Mouse (Mus musculus): ENCODE data around the gene Gm28635. TPM values are rescaled to one million over a fixed set of nuclear protein-coding genes. Genes with fewer than 3 reads are reported as not detected.
A peak's percentile ranks its signal among the peaks of the same experiment; 100 is the strongest.

Gm28635 gene
- not detected for polyA plus RNA-seq (2021)

GRCm38 (mm10) chr2:84677968-84678880 is at the start of gene Gm28635, which contains the start of gene Med19:
TSS of gene Gm28635 (minus strand) at chr2:84678041.
TSS of gene Med19 (plus strand) at chr2:84678402.
- in situ Hi-C loops (cut with MboI; ENCODE audit: low pct_unique_long_range_greater_than_20kb), result no loop called here
- no peaks in the 10 kb centered on the region for H3K27me3 ChIP-seq
- POLR2A ChIA-PET, result no interaction called here
- DNase-seq (ENCODE audit: low read depth, low spot score) (peak; percentile 97), ATAC-seq (peak; percentile 99)
- TF ChIP-seq CTCF (IDR thresholded peaks at IDR 0.05), result no peak
- CTCF ChIA-PET, result interaction anchor here (0.8 to 1.8 kb wide), 2 partner anchors 47 to 80 kb away, joined by 3 to 4 read pairs; no protein-coding TSS in a partner anchor

DNA sequence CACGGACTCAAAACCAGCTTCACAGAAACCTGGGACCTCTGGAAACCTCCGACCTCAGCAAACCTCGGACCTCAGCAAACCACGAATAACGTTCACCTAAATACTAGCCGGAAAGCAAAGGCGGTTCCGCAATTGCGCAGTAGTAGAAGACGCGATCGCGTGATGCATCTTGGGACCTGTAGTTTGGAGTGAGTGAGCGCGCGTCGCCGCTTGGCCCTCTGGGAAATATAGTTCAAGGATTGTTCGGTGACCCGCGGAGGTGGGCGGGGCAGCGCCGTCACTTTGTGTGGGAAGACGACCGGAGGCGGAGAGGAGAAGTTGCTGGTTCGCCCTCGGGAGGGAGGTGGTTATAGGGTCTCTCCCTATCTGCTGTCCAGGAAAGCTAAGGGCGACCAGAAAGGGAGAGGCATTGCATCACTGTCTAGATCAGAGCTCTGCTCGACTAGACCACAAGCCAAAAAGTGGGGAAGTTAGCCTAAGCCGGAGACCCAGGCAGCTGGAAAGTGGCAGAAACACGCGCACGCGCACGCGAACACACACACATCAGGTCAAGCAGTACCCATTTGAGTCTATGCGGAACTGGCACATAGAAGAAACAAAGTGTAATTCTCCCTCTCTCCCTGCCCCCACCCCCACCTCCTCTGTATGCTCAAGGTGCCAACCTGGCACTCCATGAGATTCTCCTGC is 49.5 kb upstream of the Gm28635 start, which contains the start of gene Clp1:
TSS of gene Clp1 (minus strand) at position 179 of the 687 bp plus-strand sequence.
- in situ Hi-C loops (cut with MboI; ENCODE audit: low pct_unique_long_range_greater_than_20kb), result no loop called here
- H3K27me3 ChIP-seq, result no peaks in the 10 kb centered on the region
- ATAC-seq (peak; percentile 93), DNase-seq (ENCODE audit: low read depth, low spot score) (peak; percentile 59)
- TF ChIP-seq CTCF (IDR thresholded peaks at IDR 0.05), result no peak
- CTCF ChIA-PET, result no interaction called here
- POLR2A ChIA-PET, result interaction anchor here (0.8 to 1.6 kb wide), 4 partner anchors 7 to 16 kb away, joined by 3 to 7 read pairs (median 4); partner anchors contain the start of genes Gm19426 and Ypel4

- in situ Hi-C loops (cut with MboI; ENCODE audit: low pct_unique_long_range_greater_than_20kb), result no loop called here
- ChIA-PET POLR2A (interaction anchor here (0.8 to 1.6 kb wide), 4 partner anchors 7 to 17 kb away, joined by 3 to 7 read pairs (median 4); partner anchors contain the start of genes Gm19426 and Ypel4), CTCF (no interaction called here)
- DNase-seq (ENCODE audit: low read depth, low spot score) (no peak), ATAC-seq (no peak)
- no peaks in the 10 kb centered on the region for H3K27me3 ChIP-seq
- TF ChIP-seq CTCF (IDR thresholded peaks at IDR 0.05), result no peak
Measured at GRCm38 (mm10) chr2:84726716-84727115, 48.9 kb upstream of the Gm28635 start.

DNA sequence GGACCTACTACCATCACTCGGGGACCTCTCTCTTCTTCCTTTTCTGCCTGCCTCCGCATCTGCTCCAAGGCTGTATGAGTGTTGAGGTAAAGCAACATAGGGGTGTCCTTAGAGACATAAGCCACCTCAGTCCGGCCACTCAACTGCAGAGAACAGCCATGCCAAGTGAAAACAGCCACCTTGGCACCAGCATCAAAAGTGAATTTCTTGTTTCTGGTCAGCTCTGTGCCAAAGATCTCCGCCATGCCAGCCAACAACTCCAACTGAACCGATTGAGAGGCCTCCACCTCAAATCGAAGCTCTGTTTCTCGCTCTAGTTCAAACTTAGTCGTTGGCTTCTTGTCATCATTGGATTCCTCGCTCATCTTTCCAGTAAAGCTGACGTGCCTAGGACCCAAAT is 47.9 kb upstream of the Gm28635 start:
- in situ Hi-C loops (cut with MboI; ENCODE audit: low pct_unique_long_range_greater_than_20kb), result no loop called here
- ATAC-seq, result no peak
- DNase-seq (ENCODE audit: low read depth, low spot score), result no peak
- POLR2A ChIA-PET, result interaction anchor here (1.3 kb wide), 1 partner anchor 8 kb away, joined by 3 read pairs; the partner anchor contains the start of gene Ypel4
- no peak for TF ChIP-seq CTCF (IDR thresholded peaks at IDR 0.05)
- H3K27me3 ChIP-seq, result no peaks in the 10 kb centered on the region
- CTCF ChIA-PET, result no interaction called here

DNA sequence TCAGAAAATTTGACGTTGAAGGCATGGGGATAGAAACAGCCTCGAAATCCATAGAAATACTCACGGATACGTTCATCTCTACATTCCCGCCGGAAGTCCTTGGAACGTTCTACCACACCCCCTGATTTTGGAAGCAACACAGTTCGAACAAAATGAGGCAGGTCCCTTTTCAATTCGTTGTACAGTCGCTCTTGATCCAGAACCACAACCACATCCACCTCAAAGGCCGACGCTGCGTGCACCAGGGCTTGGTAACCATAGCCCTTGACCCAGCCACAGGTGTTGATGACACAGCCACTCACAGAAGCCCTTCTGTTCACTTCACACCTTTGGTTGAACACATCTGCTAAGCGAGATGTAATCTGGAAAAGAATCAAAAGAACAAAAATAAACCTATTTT is 46.0 kb upstream of the Gm28635 start:
- TF ChIP-seq CTCF (IDR thresholded peaks at IDR 0.05), result no peak
- no peaks in the 10 kb centered on the region for H3K27me3 ChIP-seq
- in situ Hi-C loops (cut with MboI; ENCODE audit: low pct_unique_long_range_greater_than_20kb), result no loop called here
- CTCF ChIA-PET, result interaction anchor here (0.6 kb wide), 1 partner anchor 19 kb away, joined by 3 read pairs; no protein-coding TSS in a partner anchor
- POLR2A ChIA-PET, result interaction anchor here (0.5 kb wide), 1 partner anchor 50 kb away, joined by 3 read pairs; no protein-coding TSS in a partner anchor
- DNase-seq (ENCODE audit: low read depth, low spot score), result no peak
- no peak for ATAC-seq

GRCm38 (mm10) chr2:84721182-84721581 is 43.3 kb upstream of the Gm28635 start:
- CTCF ChIA-PET, result no interaction called here
- in situ Hi-C loops (cut with MboI; ENCODE audit: low pct_unique_long_range_greater_than_20kb), result no loop called here
- H3K27me3 ChIP-seq, result no peaks in the 10 kb centered on the region
- DNase-seq (ENCODE audit: low read depth, low spot score), result no peak
- no peak for ATAC-seq
- no peak for TF ChIP-seq CTCF (IDR thresholded peaks at IDR 0.05)
- POLR2A ChIA-PET, result interaction anchor here (1.6 kb wide), 1 partner anchor 14 kb away, joined by 5 read pairs; no protein-coding TSS in a partner anchor

GRCm38 (mm10) chr2:84720718-84721117 is 42.9 kb upstream of the Gm28635 start:
- ChIA-PET CTCF (no interaction called here), POLR2A (interaction anchor here (1.6 kb wide), 1 partner anchor 14 kb away, joined by 5 read pairs; no protein-coding TSS in a partner anchor)
- no peak for ATAC-seq
- in situ Hi-C loops (cut with MboI; ENCODE audit: low pct_unique_long_range_greater_than_20kb), result no loop called here
- no peak for TF ChIP-seq CTCF (IDR thresholded peaks at IDR 0.05)
- no peak for DNase-seq (ENCODE audit: low read depth, low spot score)
- no peaks in the 10 kb centered on the region for H3K27me3 ChIP-seq

- DNase-seq (ENCODE audit: low read depth, low spot score) (no peak), ATAC-seq (no peak)
- ChIA-PET POLR2A (interaction anchor here (0.6 to 1.6 kb wide), 2 partner anchors 9 to 1102 kb away, joined by 3 to 4 read pairs; no protein-coding TSS in a partner anchor), CTCF (no interaction called here)
- H3K27me3 ChIP-seq, result no peaks in the 10 kb centered on the region
- in situ Hi-C loops (cut with MboI; ENCODE audit: low pct_unique_long_range_greater_than_20kb), result no loop called here
- TF ChIP-seq CTCF (IDR thresholded peaks at IDR 0.05), result no peak
Measured at GRCm38 (mm10) chr2:84717357-84717756, 39.5 kb upstream of the Gm28635 start.

- no peaks in the 10 kb centered on the region for H3K27me3 ChIP-seq
- in situ Hi-C loops (cut with MboI; ENCODE audit: low pct_unique_long_range_greater_than_20kb), result no loop called here
- DNase-seq (ENCODE audit: low read depth, low spot score) (no peak), ATAC-seq (no peak)
- ChIA-PET POLR2A (interaction anchor here (0.5 to 1.6 kb wide), 4 partner anchors 10 to 1101 kb away, joined by 3 to 4 read pairs (median 3); no protein-coding TSS in a partner anchor), CTCF (interaction anchor here (0.9 kb wide), 1 partner anchor 42 kb away, joined by 4 read pairs; no protein-coding TSS in a partner anchor)
- no peak for TF ChIP-seq CTCF (IDR thresholded peaks at IDR 0.05)
Measured at GRCm38 (mm10) chr2:84716423-84717355, 38.8 kb upstream of the Gm28635 start.
